Mouse (Mus musculus): ENCODE results near the gene Ell.
A peak's percentile ranks its signal among the peaks of the same experiment; 100 is the strongest.

The Ell gene

DNA sequence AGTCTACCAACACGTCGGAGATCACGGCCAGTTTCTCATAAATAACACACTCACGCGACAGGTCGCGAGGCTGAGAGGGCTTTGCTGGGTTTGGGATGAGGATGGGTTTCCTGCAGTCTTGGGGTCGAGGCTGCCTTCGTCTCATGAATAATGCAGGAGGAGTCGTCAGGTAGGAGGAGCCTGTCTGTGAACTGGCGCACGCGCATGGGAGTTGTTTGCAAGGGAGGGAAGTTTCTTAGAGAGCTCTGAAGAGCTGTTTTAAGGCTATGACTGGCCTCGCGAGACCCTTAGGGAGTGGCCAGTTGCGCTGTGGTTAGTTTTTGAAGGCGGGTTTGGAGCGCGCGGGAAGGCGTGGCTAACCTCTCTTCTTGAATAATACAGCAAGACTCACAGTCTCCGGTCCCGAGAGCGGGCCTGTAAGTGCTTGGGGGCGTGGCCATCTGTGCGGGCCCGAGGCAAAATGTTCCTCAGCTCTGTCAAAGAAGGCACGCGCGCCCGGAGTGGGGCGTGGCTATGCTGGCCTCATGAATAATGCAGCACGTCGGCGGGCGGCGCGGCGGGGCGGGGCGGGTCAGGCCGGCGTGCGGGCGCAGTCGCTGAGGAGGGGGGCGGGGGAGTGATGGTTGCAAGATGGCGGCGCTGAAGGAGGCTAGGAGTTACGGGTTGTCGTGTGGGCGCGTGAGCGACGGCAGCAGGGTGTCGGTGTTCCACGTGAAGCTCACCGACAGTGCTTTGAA is at the start of gene Ell:
Ell (plus strand) TSS at position 381 of the 737 bp plus-strand sequence.
- peak; percentile 100 for DNase-seq

- peak; percentile 42 for DNase-seq
Observed at GRCm38 (mm10) chr8:70489576-70489975, 49.7 kb upstream of the Ell start.

GRCm38 (mm10) chr8:70490061-70490879 is 49.0 kb upstream of the Ell start:
- DNase-seq, result peak; percentile 40

- no peak for DNase-seq
Observed at GRCm38 (mm10) chr8:70490880-70491495, 48.3 kb upstream of the Ell start.

GRCm38 (mm10) chr8:70492664-70493640 is 46.3 kb upstream of the Ell start, which contains the start of gene Crlf1:
Crlf1 (plus strand) TSS chr8:70493158.
- DNase-seq, result peak; percentile 19

DNA sequence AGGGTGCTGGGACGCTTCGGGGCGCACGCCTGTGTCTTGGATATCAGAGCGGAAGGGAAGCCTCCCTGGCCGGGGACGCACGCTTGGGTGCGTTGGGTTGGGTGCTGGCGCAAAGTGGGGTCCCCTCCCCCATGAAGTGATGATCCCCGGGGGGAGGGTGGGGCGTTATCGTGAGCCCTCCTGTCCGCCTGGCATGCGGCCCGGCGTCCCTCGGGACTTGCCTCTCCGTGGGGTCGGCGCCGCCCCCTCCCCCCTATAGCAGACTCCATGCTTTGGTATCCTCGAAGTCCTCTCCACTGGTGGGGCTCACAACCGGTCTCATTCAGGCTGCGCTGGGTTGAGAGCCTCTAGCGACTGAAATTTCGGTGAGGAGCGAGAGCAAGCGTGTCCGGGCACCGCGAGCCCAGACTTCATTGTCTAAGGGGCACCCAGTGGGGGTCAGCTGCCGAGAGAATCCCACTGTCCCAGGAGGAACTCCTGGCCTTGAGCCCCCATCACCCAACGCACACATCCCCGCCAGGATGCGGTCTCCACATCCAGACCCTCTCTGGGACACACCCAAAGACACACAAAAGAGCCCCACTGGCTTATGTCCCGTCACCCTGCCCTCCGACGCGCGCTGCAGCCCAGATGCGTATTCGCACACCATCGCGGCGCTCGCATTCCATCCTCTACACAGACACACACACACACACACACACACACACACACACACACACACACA is 45.4 kb upstream of the Ell start:
- DNase-seq, result no peak

GRCm38 (mm10) chr8:70494416-70494945 is 44.8 kb upstream of the Ell start:
- no peak for DNase-seq

GRCm38 (mm10) chr8:70495001-70495770 is 44.1 kb upstream of the Ell start:
- no peak for DNase-seq

DNA sequence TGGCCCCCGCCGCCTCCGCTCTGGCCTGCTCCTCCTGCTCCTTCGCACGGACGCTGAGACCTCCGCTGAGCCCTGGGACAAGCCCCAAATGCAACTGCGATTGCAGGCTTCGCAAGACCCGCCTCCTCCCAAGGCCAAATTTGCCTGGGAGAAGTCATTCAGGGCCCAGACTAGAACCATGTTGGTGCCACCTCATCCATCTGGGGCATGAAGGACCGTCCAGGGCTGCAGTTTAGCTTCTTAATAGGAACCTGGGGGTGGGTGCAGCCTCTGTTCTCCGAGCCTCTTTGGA is 43.5 kb upstream of the Ell start:
- no peak for DNase-seq

DNA sequence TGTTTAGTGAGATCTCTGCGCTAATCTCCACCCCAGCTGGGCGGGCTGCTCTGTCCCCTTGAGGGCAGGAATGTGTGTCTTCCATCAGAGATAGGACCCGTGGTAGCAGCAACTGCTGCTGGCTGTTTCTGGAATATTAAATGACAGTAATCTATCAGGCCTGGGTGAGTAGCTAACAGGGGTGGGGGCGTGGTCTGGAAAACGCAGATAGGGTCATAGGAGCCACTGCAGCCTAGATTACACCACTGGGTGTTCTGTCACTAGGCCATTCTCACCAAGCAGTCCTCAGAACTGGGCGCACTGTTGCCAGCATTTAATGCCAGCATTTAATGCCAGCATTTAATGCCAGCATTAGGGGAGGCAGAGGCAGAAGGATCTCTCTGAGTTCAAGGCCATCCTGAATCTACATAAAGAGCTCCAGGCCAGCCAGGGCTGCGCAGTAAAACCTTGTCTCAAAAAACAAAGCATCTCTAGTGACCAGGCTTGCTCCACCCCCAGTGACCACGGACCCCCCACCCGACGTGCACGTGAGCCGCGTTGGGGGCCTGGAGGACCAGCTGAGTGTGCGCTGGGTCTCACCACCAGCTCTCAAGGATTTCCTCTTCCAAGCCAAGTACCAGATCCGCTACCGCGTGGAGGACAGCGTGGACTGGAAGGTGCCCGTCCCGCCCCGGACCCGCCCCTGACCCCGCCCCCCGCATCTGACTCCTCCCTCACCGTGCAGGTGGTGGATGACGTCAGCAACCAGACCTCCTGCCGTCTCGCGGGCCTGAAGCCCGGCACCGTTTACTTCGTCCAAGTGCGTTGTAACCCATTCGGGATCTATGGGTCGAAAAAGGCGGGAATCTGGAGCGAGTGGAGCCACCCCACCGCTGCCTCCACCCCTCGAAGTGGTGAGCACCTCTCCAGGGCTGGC is 38.6 kb upstream of the Ell start:
- no peak for DNase-seq

- DNase-seq, result no peak
Observed at GRCm38 (mm10) chr8:70501820-70502529, 37.3 kb upstream of the Ell start.

DNA sequence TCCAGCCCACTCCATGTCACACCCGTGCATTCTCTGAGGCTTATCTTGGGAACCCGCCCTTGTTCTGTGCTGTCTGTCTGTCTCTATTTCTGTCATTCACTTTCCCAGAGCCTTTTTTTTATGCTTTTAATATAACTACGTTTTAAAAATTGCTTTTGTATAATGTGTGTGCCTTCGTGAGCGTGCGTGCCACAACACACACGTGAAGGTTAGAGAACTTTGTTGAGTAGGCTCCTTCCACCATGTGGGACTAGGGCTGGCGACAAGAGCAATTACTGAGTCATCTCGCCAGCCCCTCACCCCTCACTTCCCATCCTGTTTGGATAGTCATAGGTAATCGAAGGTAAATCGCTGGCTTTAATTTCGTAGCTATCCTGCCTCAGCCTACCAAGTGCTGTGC is 36.7 kb upstream of the Ell start:
- DNase-seq, result no peak

DNA sequence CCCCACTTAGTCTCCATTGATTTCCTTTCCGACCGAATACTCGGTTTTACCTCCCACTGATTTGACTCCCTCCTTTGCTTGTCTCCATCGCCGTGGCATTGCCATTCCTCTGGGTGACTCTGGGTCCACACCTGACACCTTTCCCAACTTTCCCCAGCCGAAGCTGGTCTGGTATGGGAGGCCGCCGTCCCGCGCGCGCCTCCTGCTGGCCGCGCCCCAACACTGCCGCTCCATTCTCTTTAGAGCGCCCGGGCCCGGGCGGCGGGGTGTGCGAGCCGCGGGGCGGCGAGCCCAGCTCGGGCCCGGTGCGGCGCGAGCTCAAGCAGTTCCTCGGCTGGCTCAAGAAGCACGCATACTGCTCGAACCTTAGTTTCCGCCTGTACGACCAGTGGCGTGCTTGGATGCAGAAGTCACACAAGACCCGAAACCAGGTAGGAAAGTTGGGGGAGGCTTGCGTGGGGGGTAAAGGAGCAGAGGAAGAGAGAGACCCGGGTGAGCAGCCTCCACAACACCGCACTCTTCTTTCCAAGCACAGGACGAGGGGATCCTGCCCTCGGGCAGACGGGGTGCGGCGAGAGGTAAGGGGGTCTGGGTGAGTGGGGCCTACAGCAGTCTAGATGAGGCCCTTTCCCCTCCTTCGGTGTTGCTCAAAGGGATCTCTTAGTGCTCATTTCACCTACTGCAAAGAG is 36.1 kb upstream of the Ell start:
- DNase-seq, result peak; percentile 78

DNA sequence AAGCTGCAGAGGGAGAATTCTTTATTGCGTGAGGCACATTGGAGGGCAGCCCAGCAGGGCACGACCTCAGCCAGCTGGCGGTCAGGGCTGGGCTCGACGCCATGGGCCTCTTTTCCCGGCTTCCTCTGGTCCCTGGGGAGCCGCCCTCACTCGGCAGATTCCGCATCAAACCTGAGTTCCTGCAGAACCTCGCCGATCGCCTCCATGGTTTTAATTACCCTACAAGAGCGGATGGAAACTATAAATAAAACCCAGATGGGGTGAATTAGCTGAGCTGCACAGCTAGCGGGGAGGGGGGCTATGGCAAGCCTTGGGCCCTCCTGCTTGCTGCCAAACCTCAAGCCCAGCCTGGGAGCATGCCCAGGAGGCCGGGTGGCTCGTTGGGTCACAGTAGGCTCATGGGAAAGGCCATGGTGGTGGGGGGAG is 35.0 kb upstream of the Ell start:
- DNase-seq, result peak; percentile 85

GRCm38 (mm10) chr8:70504851-70505250 is 34.4 kb upstream of the Ell start:
- DNase-seq, result peak; percentile 88

DNA sequence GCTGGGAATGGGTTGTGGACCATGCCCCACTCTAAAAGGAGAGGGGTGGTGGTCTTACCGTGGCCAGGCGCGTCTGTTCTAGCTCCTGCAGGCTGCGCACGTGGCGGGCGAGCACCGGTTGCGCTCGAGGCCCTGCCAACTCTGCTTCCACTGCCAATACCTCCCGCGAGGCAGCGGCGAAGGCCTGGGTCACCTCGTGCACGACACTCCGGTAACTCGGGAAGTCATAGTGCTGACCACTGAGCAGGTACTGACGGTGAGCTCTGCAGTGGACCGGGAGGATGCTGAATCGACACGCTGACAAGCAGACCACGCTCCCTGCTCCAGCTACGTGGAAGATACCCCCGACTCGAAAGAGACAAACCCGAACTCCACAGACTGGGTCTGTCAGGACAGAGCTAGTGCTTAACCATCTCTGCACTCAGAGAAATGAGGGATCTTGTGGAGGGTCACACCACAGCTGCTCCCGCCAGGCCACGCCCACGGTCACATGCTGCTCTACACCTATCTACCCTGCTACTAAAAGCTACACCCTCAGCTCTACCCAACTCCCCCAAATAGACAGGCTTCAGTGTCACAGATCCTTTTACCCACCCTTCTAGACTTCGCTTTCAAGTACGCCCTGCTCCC is 33.4 kb upstream of the Ell start:
- DNase-seq, result no peak

DNA sequence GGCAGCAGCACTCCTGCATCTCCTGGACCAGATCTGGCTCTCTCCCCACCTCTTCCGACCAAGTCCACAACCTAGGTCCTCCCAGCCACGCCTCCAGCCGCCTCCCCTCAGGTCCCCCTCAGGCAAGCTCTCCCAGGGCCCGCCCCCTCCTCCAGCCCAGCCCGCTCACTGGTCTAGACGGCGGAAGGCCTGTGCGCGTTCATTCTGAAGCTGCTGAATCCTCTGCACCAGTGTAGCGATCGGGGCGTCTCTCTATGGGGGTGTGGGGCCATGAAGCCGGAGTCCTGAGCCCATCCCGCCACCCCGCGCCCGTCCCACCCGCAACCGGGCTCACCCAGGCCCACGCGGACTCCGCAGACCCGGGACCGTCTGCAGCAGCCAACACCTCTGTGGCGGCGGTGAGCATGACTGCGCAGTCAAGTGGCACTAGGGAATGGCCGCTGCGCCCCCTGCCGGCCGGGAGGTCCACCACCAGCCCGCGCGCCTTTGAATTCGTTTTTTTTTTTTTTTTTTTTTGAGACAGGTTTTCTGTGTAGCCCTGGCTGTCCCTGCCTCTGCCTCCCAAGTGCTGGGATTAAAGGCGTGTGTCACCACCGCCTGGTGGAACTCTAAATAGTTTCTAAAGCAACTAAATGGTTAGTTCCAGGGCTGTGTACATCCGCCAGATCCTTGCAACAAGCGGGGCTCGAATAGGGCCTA is 32.8 kb upstream of the Ell start, which contains the start of gene Rex1bd:
Rex1bd (minus strand) TSS at position 425 of the 699 bp plus-strand sequence.
- peak; percentile 97 for DNase-seq

All from lung, postnatal 10 days (tissue).